Mouse (Mus musculus) ES-Bruce4 (cell line): ENCODE data around the gene Defb20.

Source experiments
- CTCF ChIP-seq: IDR thresholded peaks from one replicate; pipeline ENCODE4 v1.8.1; 2011; ENCODE audit warnings: low read depth, low read length
- POLR2A ChIP-seq: IDR thresholded peaks from one replicate; pipeline ENCODE4 v1.8.1; 2011; ENCODE audit warnings: low read length; ENCODE audit not compliant: insufficient read depth

DNA sequence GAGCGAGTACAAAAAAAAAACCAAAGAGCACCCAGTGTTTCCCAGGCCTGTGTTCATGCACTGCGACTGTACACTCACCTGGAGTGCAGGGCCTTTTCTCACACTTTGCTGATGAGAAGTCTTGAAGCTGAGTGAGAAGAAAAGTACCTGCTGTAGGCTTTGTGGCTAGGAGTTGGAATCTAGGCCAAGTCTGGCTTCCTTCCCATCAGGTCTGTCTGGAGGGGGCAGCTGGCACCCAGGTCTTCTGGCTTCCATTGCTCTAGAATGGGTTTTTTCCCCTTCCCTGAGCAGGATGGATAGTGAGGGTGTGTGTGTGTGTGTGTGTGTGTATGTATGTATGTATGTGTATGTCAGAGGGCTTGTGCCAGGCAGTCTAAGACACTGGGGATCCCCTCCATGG is 37.0 kb upstream of the Defb20 start:
- TF ChIP-seq CTCF (no peak), POLR2A (no peak)
